Mouse (Mus musculus) activated CD4-positive, CD25-positive, alpha-beta regulatory T cell, adult 4 months (primary cell): Measurements from ENCODE around the gene Olfr218. TPM values are rescaled to one million over a fixed set of nuclear protein-coding genes. Genes with fewer than 3 reads are reported as not detected.
"Not testable (repeated sequence)": the region's sequence is repeated elsewhere in the genome, so short reads cannot be mapped to it uniquely, and the experiment has no call there.

Source experiments
- ATAC-seq: one replicate; pipeline ENCODE4 v1.8.0; 2017
- polyA plus RNA-seq, 2 experiments: library from polyadenylated mRNA; unstranded; fragments of 100-300 nt; shearing (Covaris generic); gene quantifications; one replicate each; pipeline ENCODE4 v1.2.1; 2017

Olfr218 gene
- not detected for polyA plus RNA-seq

DNA sequence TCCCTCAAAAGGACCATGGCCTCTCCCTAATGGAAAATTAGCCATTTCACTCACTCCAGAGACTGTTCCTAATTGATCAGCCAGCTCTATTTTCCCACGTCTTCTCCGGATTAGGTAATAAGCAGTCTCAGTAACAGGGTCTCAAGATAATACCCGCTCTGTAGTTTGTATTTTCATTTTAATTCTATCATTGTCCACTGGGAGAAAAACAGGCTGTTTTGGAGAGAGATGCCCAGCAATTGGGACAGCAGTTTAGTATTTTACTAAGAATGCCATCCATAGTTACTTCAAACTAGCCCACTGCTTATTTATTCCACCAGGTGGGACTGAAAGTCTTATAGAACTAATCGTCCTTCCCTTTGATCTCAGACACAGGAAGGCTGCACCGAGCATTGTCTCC is at the start of gene Olfr218:
Olfr218 (plus strand) TSS at position 301 of the 400 bp plus-strand sequence.
- ATAC-seq, result no peak

- ATAC-seq, result no peak
Measured at GRCm38 (mm10) chr1:173174154-173174842, 23.3 kb upstream of the Olfr218 start.

- ATAC-seq, result no peak
Measured at GRCm38 (mm10) chr1:173190540-173190939, 7.1 kb upstream of the Olfr218 start, which contains the start of gene Olfr1406. Gene Olfr1406, minus strand, starts transcription at chr1:173190640.

DNA sequence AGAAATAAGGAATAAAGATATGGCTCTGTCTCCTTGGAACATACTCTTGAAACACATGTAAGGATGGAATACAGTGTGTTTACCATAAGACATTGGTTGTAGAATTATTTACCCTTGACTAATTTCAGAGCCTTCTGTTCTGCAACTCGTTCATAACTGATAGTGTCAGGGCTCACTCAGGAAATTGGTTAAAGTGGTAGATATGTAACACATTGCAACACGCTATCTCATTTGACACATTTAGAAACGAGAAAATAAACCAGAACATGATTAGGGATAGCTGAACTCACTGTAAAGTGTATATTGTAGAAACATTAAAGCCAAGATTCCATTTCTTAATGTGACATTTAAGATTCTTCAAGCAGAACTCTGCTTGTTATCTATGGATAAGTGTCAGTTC is 5.5 kb upstream of the Olfr218 start:
- ATAC-seq, result no peak

DNA sequence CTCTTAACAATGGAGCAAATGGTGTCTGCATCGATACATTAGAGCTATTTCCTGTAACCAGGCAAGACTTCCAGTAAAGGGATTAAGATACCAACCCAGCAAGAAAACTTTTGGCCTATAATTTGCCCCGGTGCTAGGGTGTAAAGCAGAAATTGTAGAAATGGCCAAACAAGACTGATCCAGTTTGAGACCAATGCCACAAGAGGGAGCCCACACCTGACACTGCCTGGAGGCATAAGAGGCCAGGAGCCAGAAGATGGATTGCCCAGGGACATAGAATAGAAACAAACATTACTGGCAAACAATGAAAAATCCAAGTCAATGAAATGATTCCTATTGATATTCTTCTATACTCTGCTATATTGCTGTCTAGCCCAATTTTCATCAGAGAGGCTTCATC is 1.2 kb upstream of the Olfr218 start:
- no peak for ATAC-seq

GRCm38 (mm10) chr1:173212092-173212491 is 14.5 kb downstream of the Olfr218 start, which contains the start of gene Olfr1404:
Gene Olfr1404, plus strand, starts transcription at chr1:173212392.
- ATAC-seq, result no peak

DNA sequence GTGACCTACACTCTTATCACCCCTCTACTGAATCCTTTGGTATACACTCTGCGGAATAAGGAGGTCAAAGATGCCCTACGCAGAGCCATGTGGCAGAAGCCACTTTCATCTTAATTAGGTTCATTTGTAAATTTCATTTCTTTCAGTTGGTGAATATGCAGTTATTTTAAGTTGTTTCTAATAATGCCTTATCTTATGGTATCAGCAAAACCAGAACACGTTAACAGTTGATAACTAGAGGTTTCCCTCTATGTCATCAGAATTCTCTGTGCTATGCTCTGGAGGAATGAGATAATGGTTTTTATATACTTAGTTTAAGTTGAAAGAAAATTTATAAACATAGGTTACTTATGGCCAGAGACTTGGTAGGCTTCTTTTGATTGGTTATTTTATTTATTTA is 18.9 kb downstream of the Olfr218 start:
- ATAC-seq, result no peak

- no peak for ATAC-seq
Measured at GRCm38 (mm10) chr1:173227081-173227480, 29.5 kb downstream of the Olfr218 start, which contains the start of gene Fcer1a. Gene Fcer1a, minus strand, starts transcription at chr1:173227214.

DNA sequence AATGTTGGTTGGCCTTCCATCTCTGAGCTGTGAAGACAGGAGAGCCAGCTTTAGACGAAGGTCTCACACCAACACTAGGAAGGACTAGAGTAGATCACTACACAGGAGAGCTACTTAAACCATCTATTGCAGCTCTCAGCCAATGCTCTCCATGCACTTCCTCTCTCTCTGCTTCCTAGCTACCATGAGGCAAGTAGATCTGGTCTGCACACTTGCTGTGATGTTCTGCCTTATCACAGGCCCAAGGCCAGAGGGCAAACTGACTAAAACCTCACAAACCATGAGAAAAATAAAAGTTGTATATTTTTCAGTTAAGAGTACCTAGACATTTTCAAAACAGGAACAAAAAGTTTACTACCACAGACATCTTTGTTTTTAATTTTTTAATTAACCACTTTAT is 39.4 kb downstream of the Olfr218 start:
- ATAC-seq, result not testable (repeated sequence)

DNA sequence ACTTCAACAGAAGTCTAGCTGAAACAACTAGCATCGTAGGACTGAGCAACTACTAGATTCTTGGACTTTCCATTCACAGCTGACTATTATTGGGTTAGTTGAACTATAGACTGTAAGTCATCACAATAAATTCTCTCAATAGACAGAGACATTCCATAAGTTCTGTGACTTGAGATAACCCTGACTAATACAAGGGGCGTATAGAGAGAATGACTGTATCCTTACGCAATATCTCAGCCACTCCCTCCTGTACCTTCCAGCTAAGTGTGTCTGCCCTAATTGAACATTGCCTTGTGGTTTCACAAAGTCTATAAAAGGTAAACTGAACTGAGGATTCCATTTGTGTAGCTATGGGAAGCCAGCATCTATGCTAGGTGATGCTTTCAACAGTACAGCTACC is 52.3 kb downstream of the Olfr218 start:
- no peak for ATAC-seq

Other genes starting within 250 kb of the Olfr218 start
- gene Olfr16, start 247.4 kb upstream of the Olfr218 start, polyA plus RNA-seq, result not detected
- gene Olfr1408, start 60.4 kb upstream of the Olfr218 start, polyA plus RNA-seq, result under 1 TPM in 1 of 2 experiments, not detected in 1; 0.42 TPM
- not detected for gene Olfr1406, start 7.2 kb upstream of the Olfr218 start, polyA plus RNA-seq
- gene Olfr1404, start 14.6 kb downstream of the Olfr218 start, polyA plus RNA-seq, result not detected
- not detected for gene Fcer1a, start 29.4 kb downstream of the Olfr218 start, polyA plus RNA-seq
- gene Olfr418, start 68.2 kb downstream of the Olfr218 start, polyA plus RNA-seq, result not detected
- gene Mptx2, start 80.0 kb downstream of the Olfr218 start, polyA plus RNA-seq, result not detected
- gene Ackr1, start 135.9 kb downstream of the Olfr218 start, polyA plus RNA-seq, result not detected
- 10 to 100 TPM; 40.0 to 50.8 TPM for gene Aim2, start 153.1 kb downstream of the Olfr218 start, polyA plus RNA-seq
- not detected for gene Cadm3, start 169.9 kb downstream of the Olfr218 start, polyA plus RNA-seq